Mouse (Mus musculus): ENCODE measurements around the gene Gpn1. TPM values are rescaled to one million over a fixed set of nuclear protein-coding genes. Genes with fewer than 3 reads are reported as not detected.

Gpn1 gene
- polyA plus RNA-seq, 1 experiment from 2014 or later: 43.0 TPM

GRCm38 (mm10) chr5:31480536-31480935 lies 14.0 kb upstream of the Gpn1 start:
- H3K36me3 ChIP-seq (ENCODE audit: control insufficient read depth, insufficient read depth, low read length): peaks cover 73% of the 10 kb centered on the region
- ATAC-seq (ENCODE audit: low read depth): no peak

GRCm38 (mm10) chr5:31485440-31485839 lies 9.1 kb upstream of the Gpn1 start, which contains the start of gene 4930548H24Rik:
TSS of gene 4930548H24Rik (plus strand) at chr5:31485740.
- Histone ChIP-seq H3K9ac (ENCODE audit: low read depth, low read length) (no peak within 1 kb of the TSS), H3K9me3 (ENCODE audit: control insufficient read depth, low read length) (no peaks in the 10 kb centered on the region), H3K4me3 (ENCODE audit: low read depth, low read length) (no peak within 1 kb of the TSS), H3K27ac (replicated peaks; ENCODE audit: low read depth, low read length) (no peak within 1 kb of the TSS), H3K27me3 (replicated peaks; ENCODE audit: control insufficient read depth, insufficient read depth, low read length) (no peaks in the 10 kb centered on the region), H3K4me2 (ENCODE audit: low read depth, low read length) (no peak within 1 kb of the TSS), H3K36me3 (ENCODE audit: control insufficient read depth, insufficient read depth, low read length) (peaks cover 25% of the 10 kb centered on the region), H3K4me1 (ENCODE audit: control insufficient read depth, insufficient read depth, low read length) (no peaks in the 10 kb centered on the region)
- WGBS: 90% methylated on average over 3 of the region's 3 CpGs
- no peak for DNase-seq (ENCODE audit: low spot score)
- no peak for ATAC-seq (ENCODE audit: low read depth)

More at GRCm38 (mm10) chr5:31480536-31480935, 14.0 kb upstream of the Gpn1 start:
- H3K4me3 ChIP-seq (ENCODE audit: low read depth, low read length): no peak overlapping the region
- 91% methylated on average over 4 of the region's 4 CpGs for WGBS
- H3K4me1 ChIP-seq (ENCODE audit: control insufficient read depth, insufficient read depth, low read length): no peaks in the 10 kb centered on the region
- no peak for DNase-seq (ENCODE audit: low spot score)
- H3K4me2 ChIP-seq (ENCODE audit: low read depth, low read length): no peak overlapping the region
- no peaks in the 10 kb centered on the region for H3K27me3 ChIP-seq (replicated peaks; ENCODE audit: control insufficient read depth, insufficient read depth, low read length)
- no peak overlapping the region for H3K9ac ChIP-seq (ENCODE audit: low read depth, low read length)
- no peak overlapping the region for H3K27ac ChIP-seq (replicated peaks; ENCODE audit: low read depth, low read length)
- H3K9me3 ChIP-seq (ENCODE audit: control insufficient read depth, low read length): no peaks in the 10 kb centered on the region

DNA sequence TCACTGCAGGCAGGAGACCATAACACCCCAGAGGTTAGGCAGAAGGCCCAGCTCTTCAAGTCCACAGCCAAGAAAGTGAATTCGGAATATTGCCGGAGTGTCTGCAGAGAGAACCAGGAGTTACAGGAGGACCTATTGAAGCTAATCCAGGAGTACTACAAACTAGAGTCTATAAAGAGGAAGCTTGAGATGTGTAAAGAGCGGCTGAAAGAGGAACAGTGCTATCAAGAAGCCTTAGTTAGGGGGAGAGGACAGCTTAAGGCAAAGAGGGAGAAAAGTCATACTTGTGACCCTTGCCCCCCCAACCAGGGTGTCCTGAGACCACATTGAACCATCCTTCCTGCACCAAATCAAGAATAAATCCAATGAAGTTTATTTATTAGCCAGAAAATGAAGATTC lies 6.7 kb upstream of the Gpn1 start:
- Histone ChIP-seq H3K36me3 (ENCODE audit: control insufficient read depth, insufficient read depth, low read length) (peaks cover 5% of the 10 kb centered on the region; the same call in 1 of the 2 replicates), H3K4me3 (ENCODE audit: low read depth, low read length) (no peak overlapping the region), H3K4me1 (ENCODE audit: control insufficient read depth, insufficient read depth, low read length) (no peaks in the 10 kb centered on the region), H3K27me3 (replicated peaks; ENCODE audit: control insufficient read depth, insufficient read depth, low read length) (no peaks in the 10 kb centered on the region), H3K9me3 (ENCODE audit: control insufficient read depth, low read length) (no peaks in the 10 kb centered on the region), H3K27ac (replicated peaks; ENCODE audit: low read depth, low read length) (no peak overlapping the region), H3K9ac (ENCODE audit: low read depth, low read length) (no peak overlapping the region), H3K4me2 (ENCODE audit: low read depth, low read length) (no peak overlapping the region)
- 91% methylated on average over 3 of the region's 3 CpGs for WGBS
- ATAC-seq (ENCODE audit: low read depth) (no peak), DNase-seq (ENCODE audit: low spot score) (no peak)

- H3K4me3 ChIP-seq (ENCODE audit: low read depth, low read length): no peak overlapping the region
- H3K27ac ChIP-seq (replicated peaks; ENCODE audit: low read depth, low read length): no peak overlapping the region
- ATAC-seq (ENCODE audit: low read depth): no peak
- H3K4me2 ChIP-seq (ENCODE audit: low read depth, low read length): no peak overlapping the region
- H3K4me1 ChIP-seq (ENCODE audit: control insufficient read depth, insufficient read depth, low read length): peaks cover 4% of the 10 kb centered on the region; the same call in 1 of the 2 replicates
- no peak for DNase-seq (ENCODE audit: low spot score)
- H3K9me3 ChIP-seq (ENCODE audit: control insufficient read depth, low read length): no peaks in the 10 kb centered on the region
- 67% methylated on average over 7 of the region's 7 CpGs for WGBS
- H3K27me3 ChIP-seq (replicated peaks; ENCODE audit: control insufficient read depth, insufficient read depth, low read length): no peaks in the 10 kb centered on the region
- H3K9ac ChIP-seq (ENCODE audit: low read depth, low read length): no peak overlapping the region
- 0 out of 2 replicates have a peak, but pooled peaks cover 3% of the 10 kb centered on the region for H3K36me3 ChIP-seq (ENCODE audit: control insufficient read depth, insufficient read depth, low read length)
Observed at GRCm38 (mm10) chr5:31489116-31489769, 5.3 kb upstream of the Gpn1 start.

GRCm38 (mm10) chr5:31492031-31492430 lies 2.5 kb upstream of the Gpn1 start:
- 56% methylated on average over 1 of the region's 1 CpGs for WGBS
- no peak overlapping the region for H3K9ac ChIP-seq (ENCODE audit: low read depth, low read length)
- no peak overlapping the region for H3K4me3 ChIP-seq (ENCODE audit: low read depth, low read length)
- peaks cover 8% of the 10 kb centered on the region for H3K36me3 ChIP-seq (ENCODE audit: control insufficient read depth, insufficient read depth, low read length)
- H3K4me2 ChIP-seq (ENCODE audit: low read depth, low read length): no peak overlapping the region
- no peak for DNase-seq (ENCODE audit: low spot score)
- peaks cover 13% of the 10 kb centered on the region for H3K4me1 ChIP-seq (ENCODE audit: control insufficient read depth, insufficient read depth, low read length)
- no peak for ATAC-seq (ENCODE audit: low read depth)
- H3K27ac ChIP-seq (replicated peaks; ENCODE audit: low read depth, low read length): no peak overlapping the region
- H3K27me3 ChIP-seq (replicated peaks; ENCODE audit: control insufficient read depth, insufficient read depth, low read length): no peaks in the 10 kb centered on the region
- no peaks in the 10 kb centered on the region for H3K9me3 ChIP-seq (ENCODE audit: control insufficient read depth, low read length)

DNA sequence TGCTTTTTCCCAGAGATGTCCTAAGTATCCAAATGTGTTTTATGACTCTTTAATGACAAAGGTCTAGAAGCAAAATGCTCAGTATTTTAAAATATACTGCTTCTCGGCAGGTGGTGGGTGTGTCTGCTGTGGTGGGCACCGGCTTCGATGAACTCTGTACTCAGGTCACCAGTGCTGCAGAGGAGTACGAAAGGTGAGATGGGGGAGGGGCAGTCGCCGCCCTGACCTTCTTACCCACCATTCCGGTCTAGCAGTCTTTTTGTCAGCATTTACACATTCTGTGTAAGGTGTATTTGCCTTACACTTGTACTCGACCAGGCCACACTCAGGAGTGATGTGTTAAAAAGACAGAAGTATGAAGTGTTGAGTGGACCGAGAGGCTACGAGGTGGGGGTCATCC lies 10.3 kb downstream of the Gpn1 start:
- H3K4me3 ChIP-seq (ENCODE audit: low read depth, low read length): no peak overlapping the region
- ATAC-seq (ENCODE audit: low read depth) (no peak), DNase-seq (ENCODE audit: low spot score) (no peak)
- no peak overlapping the region for H3K9ac ChIP-seq (ENCODE audit: low read depth, low read length)
- H3K36me3 ChIP-seq (ENCODE audit: control insufficient read depth, insufficient read depth, low read length): peaks cover 94% of the 10 kb centered on the region
- H3K27ac ChIP-seq (replicated peaks; ENCODE audit: low read depth, low read length): no peak overlapping the region
- H3K27me3 ChIP-seq (replicated peaks; ENCODE audit: control insufficient read depth, insufficient read depth, low read length): no peaks in the 10 kb centered on the region
- no peaks in the 10 kb centered on the region for H3K9me3 ChIP-seq (ENCODE audit: control insufficient read depth, low read length)
- 92% methylated on average over 10 of the region's 10 CpGs for WGBS
- H3K4me2 ChIP-seq (ENCODE audit: low read depth, low read length): no peak overlapping the region
- H3K4me1 ChIP-seq (ENCODE audit: control insufficient read depth, insufficient read depth, low read length): no peaks in the 10 kb centered on the region

DNA sequence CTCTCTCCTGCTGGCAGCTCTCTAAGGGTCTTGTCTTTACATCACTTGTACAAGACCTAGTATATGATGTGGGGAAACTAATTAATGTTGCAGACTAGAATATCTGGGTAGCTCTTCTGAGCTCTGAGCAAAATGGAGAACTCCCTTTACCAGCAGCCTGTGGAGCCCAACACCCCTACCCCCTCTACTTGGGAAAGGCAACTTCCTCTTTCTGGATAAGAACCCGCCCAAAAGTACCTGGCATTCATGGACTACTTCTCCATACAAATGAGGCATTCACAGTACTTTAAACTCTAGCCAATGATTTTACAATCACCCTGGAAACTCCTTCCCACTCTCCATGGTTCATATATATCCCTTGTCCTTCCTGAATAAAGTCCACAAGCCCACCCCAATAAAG lies 17.9 kb downstream of the Gpn1 start:
- 82% methylated on average over 1 of the region's 1 CpGs for WGBS
- Histone ChIP-seq H3K4me2 (ENCODE audit: low read depth, low read length) (no peak overlapping the region), H3K27me3 (replicated peaks; ENCODE audit: control insufficient read depth, insufficient read depth, low read length) (no peaks in the 10 kb centered on the region), H3K27ac (replicated peaks; ENCODE audit: low read depth, low read length) (no peak overlapping the region), H3K9me3 (ENCODE audit: control insufficient read depth, low read length) (no peaks in the 10 kb centered on the region), H3K36me3 (ENCODE audit: control insufficient read depth, insufficient read depth, low read length) (peaks cover 92% of the 10 kb centered on the region), H3K9ac (ENCODE audit: low read depth, low read length) (no peak overlapping the region), H3K4me1 (ENCODE audit: control insufficient read depth, insufficient read depth, low read length) (no peaks in the 10 kb centered on the region), H3K4me3 (ENCODE audit: low read depth, low read length) (no peak overlapping the region)
- no peak for DNase-seq (ENCODE audit: low spot score)
- no peak for ATAC-seq (ENCODE audit: low read depth)

DNA sequence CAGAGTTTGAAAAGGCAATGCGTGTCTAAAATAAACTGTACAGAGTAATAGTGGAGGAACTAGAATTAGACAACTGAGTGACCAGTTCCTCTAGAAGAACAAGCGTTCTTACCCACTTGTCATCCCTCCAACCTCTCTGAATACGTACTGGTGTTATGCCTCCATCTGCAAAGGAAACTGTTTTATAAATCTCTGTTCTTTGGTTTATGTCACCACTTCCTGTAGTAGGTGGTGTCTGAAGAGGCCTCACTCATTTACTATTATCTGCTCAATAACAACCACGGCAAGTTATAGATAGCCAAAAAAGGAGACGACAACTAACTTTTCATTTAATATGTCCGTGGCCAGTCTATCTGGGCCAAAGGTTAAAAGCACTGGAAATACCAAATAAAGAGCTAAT lies 26.0 kb downstream of the Gpn1 start:
- no peaks in the 10 kb centered on the region for H3K27me3 ChIP-seq (replicated peaks; ENCODE audit: control insufficient read depth, insufficient read depth, low read length)
- no peaks in the 10 kb centered on the region for H3K9me3 ChIP-seq (ENCODE audit: control insufficient read depth, low read length)
- ATAC-seq (ENCODE audit: low read depth): no peak
- H3K4me2 ChIP-seq (ENCODE audit: low read depth, low read length): no peak overlapping the region
- 91% methylated on average over 6 of the region's 6 CpGs for WGBS
- no peak overlapping the region for H3K9ac ChIP-seq (ENCODE audit: low read depth, low read length)
- no peak overlapping the region for H3K27ac ChIP-seq (replicated peaks; ENCODE audit: low read depth, low read length)
- no peak overlapping the region for H3K4me3 ChIP-seq (ENCODE audit: low read depth, low read length)
- H3K36me3 ChIP-seq (ENCODE audit: control insufficient read depth, insufficient read depth, low read length): peaks cover 73% of the 10 kb centered on the region
- DNase-seq (ENCODE audit: low spot score): no peak
- H3K4me1 ChIP-seq (ENCODE audit: control insufficient read depth, insufficient read depth, low read length): peaks cover 2% of the 10 kb centered on the region; the same call in 1 of the 2 replicates

Data from embryonic facial prominence, embryonic 14.5 days (tissue).